In genomic region chr7:28435660-28436259, GRCm38 (mm10) we compare ENCODE assay signal across 8 mouse cellular contexts. TPM values are rescaled to one million over a fixed set of nuclear protein-coding genes. Genes with fewer than 3 reads are reported as not detected.
DNase-seq lines count a peak whose midpoint lies in the region; ATAC-seq lines count a peak whose summit lies in the region.

No protein-coding gene starts in this region.

- peak overlapping the region; percentile 65 for H3K4me2 ChIP-seq in kidney, embryonic 15.5 days

- H3K4me3 ChIP-seq in kidney, embryonic 15.5 days (replicated peaks): peak overlapping the region; percentile 94
- H3K4me3 ChIP-seq in midbrain, embryonic 10.5 days: peak overlapping the region; percentile 94

- no peaks in the 10 kb centered on the region for H3K27me3 ChIP-seq in kidney, embryonic 15.5 days
- H3K27me3 ChIP-seq in midbrain, embryonic 10.5 days (ENCODE audit: low read depth, poor library complexity, severe bottlenecking): no peaks in the 10 kb centered on the region

- no peaks in the 10 kb centered on the region for H3K9me3 ChIP-seq in kidney, embryonic 15.5 days (replicated peaks)
- H3K9me3 ChIP-seq in midbrain, embryonic 10.5 days (replicated peaks): no peaks in the 10 kb centered on the region

- peak; percentile 39 to 40 for DNase-seq in adrenal gland, adult 18-20 months (ENCODE audit: low spot score in 2 of 2)
- DNase-seq in adrenal gland, postnatal 4 days (ENCODE audit: low spot score in 2 of 2): no peak
- peak; percentile 50 to 61 for DNase-seq in thymus, adult 18-20 months
- no peak for DNase-seq in thymus, postnatal 25 days
- peak; percentile 42 for DNase-seq in gastrocnemius, postnatal 25 days
- no peak for DNase-seq in midbrain, embryonic 10.5 days (ENCODE audit: low spot score)
- peak; percentile 27 for DNase-seq in yolk sac, embryonic 10.5 days (ENCODE audit: low spot score)

- peaks cover 40% of the 10 kb centered on the region for H3K4me1 ChIP-seq in kidney, embryonic 15.5 days
- peaks cover 44% of the 10 kb centered on the region for H3K4me1 ChIP-seq in midbrain, embryonic 10.5 days

- H3K9ac ChIP-seq in kidney, embryonic 15.5 days: peak overlapping the region; percentile 98

- peaks cover 26% of the 10 kb centered on the region for H3K36me3 ChIP-seq in kidney, embryonic 15.5 days
- H3K36me3 ChIP-seq in midbrain, embryonic 10.5 days: peaks cover 31% of the 10 kb centered on the region

- H3K27ac ChIP-seq in kidney, embryonic 15.5 days: peak overlapping the region; percentile 66
- H3K27ac ChIP-seq in midbrain, embryonic 10.5 days (replicated peaks): peak overlapping the region; percentile 89

- under 1% methylated on average over 27 of the region's 70 CpGs for WGBS in kidney, embryonic 15.5 days
- 5% methylated on average over 65 of the region's 70 CpGs for WGBS in midbrain, embryonic 10.5 days

- peak; percentile 49 for ATAC-seq in kidney, embryonic 15.5 days (replicated peaks; ENCODE audit: low FRiP score)

RNA-seq across cellular contexts. Expression of gene Gmfg, which starts 1.5 kb away (rescaled TPM):
- total RNA-seq in adrenal gland, adult 18-20 months (2021): 1 to 10 TPM; 8.0 to 9.5 TPM
- total RNA-seq in adrenal gland, postnatal 4 days (2021): 10 to 100 TPM; 17.1 to 21.0 TPM
- 1 to 10 TPM; 1.6 to 4.2 TPM for total RNA-seq in gastrocnemius, postnatal 25 days (2021)
- polyA plus RNA-seq in kidney, embryonic 15.5 days (2015; fragmentation: Nextera tagmentation; extraction: Ambion mirVana): 16.4 and 17.3 TPM in 2 replicates
- 6.3 and 8.1 TPM in 2 replicates for polyA plus RNA-seq in midbrain, embryonic 10.5 days (2016; fragmentation: Nextera tagmentation; extraction: Ambion mirVana)

RNA-seq across cellular contexts. Expression of gene Lrfn1, which starts 16.0 kb away (rescaled TPM):
- total RNA-seq in adrenal gland, adult 18-20 months (2021): 10 to 100 TPM; 10.7 to 13.1 TPM
- total RNA-seq in adrenal gland, postnatal 4 days (2021): 10 to 100 TPM; 19.1 to 19.6 TPM
- total RNA-seq in gastrocnemius, postnatal 25 days (2021): under 1 TPM; 0.23 to 0.38 TPM
- 2.6 and 2.8 TPM in 2 replicates for polyA plus RNA-seq in kidney, embryonic 15.5 days (2015; fragmentation: Nextera tagmentation; extraction: Ambion mirVana)
- 3.6 and 3.7 TPM in 2 replicates for polyA plus RNA-seq in midbrain, embryonic 10.5 days (2016; fragmentation: Nextera tagmentation; extraction: Ambion mirVana)

RNA-seq across cellular contexts. Expression of gene Paf1, which starts 43.0 kb away (rescaled TPM):
- total RNA-seq in adrenal gland, adult 18-20 months (2021): 10 to 100 TPM; 76.7 to 86.6 TPM
- 10 to 100 TPM; 71.8 to 93.4 TPM for total RNA-seq in adrenal gland, postnatal 4 days (2021)
- total RNA-seq in gastrocnemius, postnatal 25 days (2021): 10 to 100 TPM; 24.9 to 29.4 TPM
- polyA plus RNA-seq in kidney, embryonic 15.5 days (2015; fragmentation: Nextera tagmentation; extraction: Ambion mirVana): 86.8 and 100 TPM in 2 replicates
- polyA plus RNA-seq in midbrain, embryonic 10.5 days (2016; fragmentation: Nextera tagmentation; extraction: Ambion mirVana): 89.8 and 90.8 TPM in 2 replicates

RNA-seq across cellular contexts. Expression of gene Med29, which starts 43.3 kb away (rescaled TPM):
- 10 to 100 TPM; 36.9 to 37.0 TPM for total RNA-seq in adrenal gland, adult 18-20 months (2021)
- 10 to 100 TPM; 24.2 to 26.1 TPM for total RNA-seq in adrenal gland, postnatal 4 days (2021)
- total RNA-seq in gastrocnemius, postnatal 25 days (2021): 10 to 100 TPM; 19.6 to 20.2 TPM
- 52.6 and 57.7 TPM in 2 replicates for polyA plus RNA-seq in kidney, embryonic 15.5 days (2015; fragmentation: Nextera tagmentation; extraction: Ambion mirVana)
- polyA plus RNA-seq in midbrain, embryonic 10.5 days (2016; fragmentation: Nextera tagmentation; extraction: Ambion mirVana): 58.9 and 61.0 TPM in 2 replicates

RNA-seq across cellular contexts. Expression of gene Zfp36, which starts 55.7 kb away (rescaled TPM):
- total RNA-seq in adrenal gland, adult 18-20 months (2021): 10 to 100 TPM; 15.5 to 16.5 TPM
- total RNA-seq in adrenal gland, postnatal 4 days (2021): 10 to 100 TPM; 12.0 to 13.3 TPM
- 1 to 10 TPM; 7.3 to 7.6 TPM for total RNA-seq in gastrocnemius, postnatal 25 days (2021)
- polyA plus RNA-seq in kidney, embryonic 15.5 days (2015; fragmentation: Nextera tagmentation; extraction: Ambion mirVana): 16.2 TPM in 2 replicates
- polyA plus RNA-seq in midbrain, embryonic 10.5 days (2016; fragmentation: Nextera tagmentation; extraction: Ambion mirVana): 4.6 and 5.1 TPM in 2 replicates

Comparison
In these comparisons a context has a peak if more than half of its experiments do, and no peak if none do; other contexts are left out.
1. DNase-seq: peak in adrenal gland, adult 18-20 months (2 of 2), thymus, adult 18-20 months (2 of 2), gastrocnemius, postnatal 25 days (single experiment) and yolk sac, embryonic 10.5 days (single experiment); none in adrenal gland, postnatal 4 days (0 of 2), thymus, postnatal 25 days (single experiment) and midbrain, embryonic 10.5 days (single experiment).
2. RNA of gene Lrfn1, which starts 16.0 kb away (total RNA-seq): 19.1 to 19.6 TPM in adrenal gland, postnatal 4 days and 10.7 to 13.1 TPM in adrenal gland, adult 18-20 months; 0.23 to 0.38 TPM in gastrocnemius, postnatal 25 days; every median in the first group is over 4 times any median in the second.